Mouse (Mus musculus) left cerebral cortex, adult 8-10 months (tissue): ENCODE results near the gene Zfp84. TPM values are rescaled to one million over a fixed set of nuclear protein-coding genes. Genes with fewer than 3 reads are reported as not detected.

Experiments used
- DNase-seq, 2 experiments: peaks; one replicate each; pipeline ENCODE4 v3.0.0; 2022; ENCODE audit warnings: low spot score in 2 of 2
- microRNA-seq, 2 experiments: library from miRNA; unstranded; fragments of <30 nt; microRNA quantifications; one replicate each; pipeline ENCODE4 v1.2.0; 2022
- total RNA-seq, 4 experiments: library from RNA; stranded (reverse); gene quantifications; 2 replicates each; pipeline ENCODE4 v1.2.4; 2022

The Zfp84 gene
- total RNA-seq, 4 experiments from 2014 or later, result 16.7 to 18.4 (median 17.4) TPM

GRCm38 (mm10) chr7:29815910-29816429 lies 47.6 kb downstream of the Zfp84 start, which contains the start of gene Zfp790:
TSS of gene Zfp790 (plus strand) at chr7:29816114.
- peak; percentile 72 to 87 for DNase-seq

DNA sequence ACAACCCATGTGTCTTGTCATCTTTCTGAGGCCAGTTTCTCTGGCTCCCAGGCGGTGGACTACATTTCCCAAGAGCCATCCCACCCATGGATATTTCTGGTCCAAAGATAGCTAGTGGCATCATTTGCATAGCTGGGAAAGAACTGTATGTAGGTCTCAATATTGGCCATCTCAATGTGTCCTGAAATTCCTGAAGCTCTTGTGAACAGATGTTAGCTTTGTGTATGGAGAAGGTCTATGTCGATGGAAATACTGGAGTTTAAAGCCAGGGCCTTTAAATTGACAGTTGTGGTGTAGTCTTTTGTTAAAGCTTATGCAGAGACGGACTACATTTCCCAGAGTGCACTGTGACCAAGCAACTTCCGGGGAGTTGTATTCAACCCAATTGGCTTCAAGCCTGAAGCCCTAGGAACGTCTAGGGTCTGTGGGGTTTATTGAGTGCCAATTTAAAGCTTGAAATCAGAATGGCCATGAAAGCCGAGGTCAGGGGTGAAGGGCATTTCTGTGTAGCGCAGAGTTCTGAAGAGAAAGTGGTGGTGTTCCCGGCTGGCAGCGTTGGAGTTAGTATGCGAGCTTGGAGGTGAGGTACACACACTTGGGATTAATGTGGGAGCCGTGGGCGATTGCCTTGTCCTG lies 50.4 kb downstream of the Zfp84 start:
- DNase-seq, result peak; percentile 51 to 62

DNA sequence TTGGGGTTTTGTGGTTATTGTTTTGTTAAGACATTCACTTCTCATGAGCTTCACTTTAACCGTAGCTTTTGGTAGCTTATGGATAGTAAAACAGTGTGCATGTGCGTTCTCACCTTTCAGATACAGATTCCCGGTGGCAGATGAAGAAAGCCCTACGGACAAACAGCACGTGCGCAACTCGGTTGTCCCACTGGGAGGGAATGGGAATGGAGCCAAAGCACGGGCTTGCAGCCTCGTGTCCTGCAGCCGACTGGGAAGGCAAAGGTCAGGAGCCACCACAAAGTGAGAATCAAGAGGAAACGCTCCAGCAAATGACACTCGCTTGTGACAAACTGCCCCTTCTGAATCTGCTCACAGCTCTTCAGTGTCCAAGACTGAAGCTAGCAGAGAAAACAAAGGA lies 59.6 kb downstream of the Zfp84 start:
- DNase-seq, result no peak

Small RNA genes within 50 kb of the gene (microRNA-seq; reads per million reads assigned to microRNA genes)
- gene Mir1964, result 1.8 to 1.9 reads per million in 2 experiments

Other genes starting within 250 kb of the Zfp84 start
- gene Sipa1l3, start 249.9 kb upstream of the Zfp84 start, total RNA-seq, result 10 to 100 TPM; 55.2 to 64.7 (median 57.8) TPM
- under 1 TPM in 1 of 4 experiments, not detected in 3; 0.16 TPM for gene Catsperg2, start 41.5 kb upstream of the Zfp84 start, total RNA-seq
- gene Zfp30, start 15.4 kb downstream of the Zfp84 start, total RNA-seq, result 10 to 100 TPM; 10.2 to 11.5 (median 11.0) TPM
- 10 to 100 TPM; 20.5 to 23.8 (median 21.1) TPM for gene Zfp790, start 47.6 kb downstream of the Zfp84 start, total RNA-seq
- gene Zfp940, start 85.1 kb downstream of the Zfp84 start, total RNA-seq, result 10 to 100 TPM; 14.3 to 21.6 (median 18.6) TPM
- 10 to 100 TPM; 13.7 to 16.2 (median 14.9) TPM for gene Zfp420, start 91.4 kb downstream of the Zfp84 start, total RNA-seq
- gene Zfp27, start 138.0 kb downstream of the Zfp84 start, total RNA-seq, result 10 to 100 TPM; 17.5 to 22.5 (median 18.0) TPM
- gene Zfp383, start 139.7 kb downstream of the Zfp84 start, total RNA-seq, result 1 to 10 TPM; 8.0 to 9.5 (median 8.8) TPM
- gene Zfp74, start 185.5 kb downstream of the Zfp84 start, total RNA-seq, result 10 to 100 TPM; 16.6 to 17.9 (median 17.6) TPM
- 1 to 10 TPM; 4.0 to 6.8 (median 4.9) TPM for gene Zfp568, start 215.4 kb downstream of the Zfp84 start, total RNA-seq